Mouse (Mus musculus): Measurements from ENCODE around the gene Fbll1.
"Not testable (repeated sequence)": the region's sequence is repeated elsewhere in the genome, so short reads cannot be mapped to it uniquely, and the experiment has no call there.

DNA sequence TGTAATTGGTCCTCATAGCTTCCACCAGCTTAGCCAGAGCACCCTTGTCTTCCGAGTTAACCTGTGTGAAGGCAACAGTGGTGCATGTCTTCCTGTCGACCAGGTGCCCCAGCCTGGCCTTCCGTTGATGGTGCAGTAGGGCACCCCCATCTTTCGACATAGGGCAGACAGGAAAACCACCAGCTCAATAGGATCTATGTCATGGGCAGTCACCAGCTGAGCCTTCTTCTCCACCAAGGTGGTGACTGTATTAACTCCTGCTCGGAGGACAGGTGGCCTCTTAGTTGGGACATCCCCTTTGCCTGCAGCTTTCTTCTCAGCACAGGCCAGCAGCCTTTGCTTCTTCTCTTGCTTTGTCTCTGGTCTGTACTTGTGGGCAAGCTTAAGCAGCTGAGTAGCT, 5.9 kb downstream of the Fbll1 start:
- not testable (repeated sequence) for TF ChIP-seq POLR2A (IDR thresholded peaks at IDR 0.05; ENCODE audit: borderline replicate concordance, low read depth, low read length); CTCF (IDR thresholded peaks at IDR 0.05; ENCODE audit: low read depth, low read length)

All from bone marrow macrophage, adult 2 months (primary cell).